Mouse (Mus musculus): ENCODE measurements at regions not wholly inside any gene's neighbourhood (a gene's known extent, or its start where the extent isn't known, plus 50 kb on each side); places are given as distances from the start of the nearest gene placed in this dataset.
A peak's percentile ranks its signal among the peaks of the same experiment; 100 is the strongest.

DNA sequence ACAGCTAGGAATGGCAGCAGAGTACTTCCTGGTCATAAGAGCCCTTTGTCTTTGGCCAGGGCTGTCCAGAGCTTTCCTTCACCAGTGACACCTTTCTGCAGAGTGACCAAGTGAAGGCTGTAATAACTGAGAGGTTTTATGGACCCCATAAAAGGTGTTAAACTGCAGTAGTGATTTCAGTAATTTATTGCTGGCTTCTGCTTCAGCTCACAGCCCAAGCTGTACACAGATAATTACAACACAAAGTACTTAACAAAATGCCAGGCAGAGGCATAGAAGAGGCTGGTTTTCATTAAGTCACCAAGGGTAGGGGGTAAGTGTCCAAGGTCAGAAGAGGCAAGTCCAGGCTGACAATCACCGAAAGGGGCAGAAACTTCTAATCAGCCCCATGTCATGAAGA, 83.8 kb downstream of the Eif4e start:
- no peaks in the 10 kb centered on the region for H3K36me3 ChIP-seq (ENCODE audit: control insufficient read depth, insufficient read depth, low read length)
- H3K27ac ChIP-seq (ENCODE audit: low read depth, low read length) = no peak overlapping the region
- no peak overlapping the region for H3K4me3 ChIP-seq (ENCODE audit: low read depth, low read length)
- H3K9me3 ChIP-seq (ENCODE audit: control insufficient read depth, low read length) = no peaks in the 10 kb centered on the region
- DNase-seq (ENCODE audit: low spot score) = no peak
- peaks cover 19% of the 10 kb centered on the region for H3K4me1 ChIP-seq (replicated peaks; ENCODE audit: control insufficient read depth, insufficient read depth, low read length)
- H3K27me3 ChIP-seq (replicated peaks; ENCODE audit: control insufficient read depth, insufficient read depth, low read length) = no peaks in the 10 kb centered on the region
- H3K4me2 ChIP-seq = no peak overlapping the region
- 75% methylated on average over 1 of the region's 1 CpGs for WGBS
- no peak for ATAC-seq (replicated peaks; ENCODE audit: low FRiP score)
- H3K9ac ChIP-seq (ENCODE audit: low read depth, low read length) = no peak overlapping the region

DNA sequence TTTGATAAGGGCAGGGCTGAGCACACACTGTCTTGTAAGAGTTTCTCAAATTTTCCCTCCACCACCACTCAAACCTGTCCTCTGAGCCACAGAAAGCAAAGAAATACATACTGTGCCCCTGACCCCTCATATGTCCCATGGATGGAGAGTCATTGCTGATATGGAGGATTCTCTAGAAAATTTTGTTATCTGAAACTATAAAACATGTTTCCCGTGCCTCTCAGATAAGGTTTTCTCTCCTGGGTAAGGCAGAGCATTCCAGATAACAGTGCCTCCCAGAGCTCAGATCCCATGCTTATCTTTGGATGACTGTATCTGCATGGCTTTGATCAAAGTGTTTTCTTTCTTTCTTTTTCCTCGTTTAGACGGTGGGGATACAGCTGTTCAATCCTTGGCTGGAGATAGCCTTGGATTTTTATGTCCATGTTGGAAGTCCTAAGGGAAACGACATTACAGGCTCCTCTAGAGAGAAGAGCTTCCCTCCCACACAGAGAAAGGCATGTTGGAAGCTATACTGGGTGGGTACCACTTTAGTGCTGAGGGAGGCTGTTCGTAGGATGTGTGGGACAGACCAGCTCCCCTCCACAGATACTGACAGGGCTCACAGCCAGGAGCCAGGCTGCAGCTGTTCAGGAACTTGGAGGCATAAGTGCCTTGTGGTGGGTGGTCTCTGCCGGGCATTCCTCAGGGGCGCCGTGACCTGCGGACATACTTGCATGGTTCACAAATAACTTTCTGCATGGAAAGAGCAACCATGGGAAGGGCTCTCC, 87.1 kb downstream of the Eif4e start:
- Histone ChIP-seq H3K27me3 (replicated peaks; ENCODE audit: control insufficient read depth, insufficient read depth, low read length) (no peaks in the 10 kb centered on the region), H3K9ac (ENCODE audit: low read depth, low read length) (no peak overlapping the region), H3K9me3 (ENCODE audit: control insufficient read depth, low read length) (no peaks in the 10 kb centered on the region), H3K4me2 (peak overlapping the region; percentile 54), H3K4me1 (replicated peaks; ENCODE audit: control insufficient read depth, insufficient read depth, low read length) (peaks cover 19% of the 10 kb centered on the region), H3K4me3 (ENCODE audit: low read depth, low read length) (peak overlapping the region; percentile 20; the same call in 1 of the 2 replicates), H3K36me3 (ENCODE audit: control insufficient read depth, insufficient read depth, low read length) (no peaks in the 10 kb centered on the region), H3K27ac (ENCODE audit: low read depth, low read length) (peak overlapping the region; percentile 54)
- WGBS = 37% methylated on average over 9 of the region's 9 CpGs
- DNase-seq (ENCODE audit: low spot score) (peak; percentile 40), ATAC-seq (replicated peaks; ENCODE audit: low FRiP score) (peak; percentile 92)

DNA sequence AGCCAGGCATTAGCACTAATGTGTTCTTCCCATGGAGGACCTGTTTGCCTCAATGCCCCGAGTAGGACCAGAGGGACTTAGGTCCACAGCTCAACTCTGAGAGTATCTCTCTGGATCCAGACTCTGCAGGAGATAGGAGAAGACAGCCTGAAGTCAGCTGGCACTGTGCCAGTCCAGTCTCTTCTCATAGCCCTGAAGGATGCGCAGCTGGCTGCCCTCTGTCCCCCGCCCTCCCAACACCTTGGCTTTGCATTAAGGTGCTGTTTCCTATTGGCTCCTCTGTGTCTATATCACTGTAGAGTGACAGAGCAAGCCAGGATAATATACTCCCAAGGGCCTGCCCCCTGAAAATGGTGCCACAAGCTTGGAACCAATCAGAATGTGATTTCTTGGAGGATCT, 87.7 kb downstream of the Eif4e start:
- no peak overlapping the region for H3K9ac ChIP-seq (ENCODE audit: low read depth, low read length)
- H3K27ac ChIP-seq (ENCODE audit: low read depth, low read length) = peak overlapping the region; percentile 41; the same call in 1 of the 2 replicates
- no peak overlapping the region for H3K4me3 ChIP-seq (ENCODE audit: low read depth, low read length)
- peaks cover 19% of the 10 kb centered on the region for H3K4me1 ChIP-seq (replicated peaks; ENCODE audit: control insufficient read depth, insufficient read depth, low read length)
- ATAC-seq (replicated peaks; ENCODE audit: low FRiP score) = peak; percentile 30
- H3K4me2 ChIP-seq = peak overlapping the region; percentile 54
- H3K36me3 ChIP-seq (ENCODE audit: control insufficient read depth, insufficient read depth, low read length) = no peaks in the 10 kb centered on the region
- DNase-seq (ENCODE audit: low spot score) = no peak
- H3K27me3 ChIP-seq (replicated peaks; ENCODE audit: control insufficient read depth, insufficient read depth, low read length) = no peaks in the 10 kb centered on the region
- H3K9me3 ChIP-seq (ENCODE audit: control insufficient read depth, low read length) = no peaks in the 10 kb centered on the region
- WGBS = 75% methylated on average over 3 of the region's 3 CpGs

DNA sequence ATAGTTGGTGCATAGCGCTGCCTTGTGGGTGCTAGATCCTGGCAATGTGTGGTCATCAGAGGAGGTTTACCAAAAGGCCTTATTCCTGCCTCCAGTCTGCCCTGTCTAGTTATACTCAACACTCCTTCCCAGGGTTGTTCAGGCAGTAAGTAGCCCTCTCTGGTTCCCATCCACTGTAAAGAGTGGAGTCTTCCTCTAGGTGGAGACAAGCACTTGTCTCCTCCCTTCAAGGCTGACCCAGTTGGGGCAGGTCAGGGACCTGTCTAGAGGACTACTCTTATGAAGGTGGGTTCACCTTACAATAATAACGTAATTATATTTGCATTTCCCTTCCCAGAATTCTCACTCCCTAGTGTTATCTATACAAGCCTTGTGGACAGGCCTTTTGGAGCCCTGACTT, 88.9 kb downstream of the Eif4e start:
- Histone ChIP-seq H3K4me3 (ENCODE audit: low read depth, low read length) (no peak overlapping the region), H3K4me1 (replicated peaks; ENCODE audit: control insufficient read depth, insufficient read depth, low read length) (peaks cover 19% of the 10 kb centered on the region), H3K9ac (ENCODE audit: low read depth, low read length) (no peak overlapping the region), H3K27me3 (replicated peaks; ENCODE audit: control insufficient read depth, insufficient read depth, low read length) (no peaks in the 10 kb centered on the region), H3K4me2 (no peak overlapping the region), H3K9me3 (ENCODE audit: control insufficient read depth, low read length) (no peaks in the 10 kb centered on the region), H3K27ac (ENCODE audit: low read depth, low read length) (no peak overlapping the region), H3K36me3 (ENCODE audit: control insufficient read depth, insufficient read depth, low read length) (no peaks in the 10 kb centered on the region)
- WGBS = 79% methylated on average over 2 of the region's 2 CpGs
- ATAC-seq (replicated peaks; ENCODE audit: low FRiP score) = no peak
- DNase-seq (ENCODE audit: low spot score) = no peak

DNA sequence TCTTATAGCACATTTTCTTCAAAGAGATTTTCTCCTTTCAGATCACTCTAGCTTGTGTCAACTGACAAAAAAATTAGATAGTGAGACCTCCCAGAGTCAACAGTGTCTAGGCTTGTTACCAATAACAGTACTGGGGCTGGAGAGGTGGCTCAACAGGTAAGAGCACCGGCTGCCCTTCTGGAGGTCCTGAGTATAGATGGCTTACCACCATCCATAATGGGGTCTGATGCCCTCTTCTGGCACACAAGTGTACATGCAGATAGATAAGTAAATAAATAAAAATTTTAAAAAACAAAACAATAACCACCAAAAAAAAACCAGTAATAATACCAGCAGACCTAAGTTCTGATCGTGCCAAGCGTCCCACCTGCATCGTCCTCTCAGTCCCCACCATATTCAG, 94.3 kb downstream of the Eif4e start:
- DNase-seq (ENCODE audit: low spot score) (no peak), ATAC-seq (replicated peaks; ENCODE audit: low FRiP score) (no peak; the same call in 1 of the 2 replicates)
- 76% methylated on average over 4 of the region's 4 CpGs for WGBS
- no peaks in the 10 kb centered on the region for H3K27me3 ChIP-seq (replicated peaks; ENCODE audit: control insufficient read depth, insufficient read depth, low read length)
- no peak overlapping the region for H3K27ac ChIP-seq (ENCODE audit: low read depth, low read length)
- H3K4me3 ChIP-seq (ENCODE audit: low read depth, low read length) = no peak overlapping the region
- H3K9ac ChIP-seq (ENCODE audit: low read depth, low read length) = no peak overlapping the region
- H3K36me3 ChIP-seq (ENCODE audit: control insufficient read depth, insufficient read depth, low read length) = no peaks in the 10 kb centered on the region
- no peaks in the 10 kb centered on the region for H3K4me1 ChIP-seq (replicated peaks; ENCODE audit: control insufficient read depth, insufficient read depth, low read length)
- H3K4me2 ChIP-seq = no peak overlapping the region
- H3K9me3 ChIP-seq (ENCODE audit: control insufficient read depth, low read length) = no peaks in the 10 kb centered on the region

DNA sequence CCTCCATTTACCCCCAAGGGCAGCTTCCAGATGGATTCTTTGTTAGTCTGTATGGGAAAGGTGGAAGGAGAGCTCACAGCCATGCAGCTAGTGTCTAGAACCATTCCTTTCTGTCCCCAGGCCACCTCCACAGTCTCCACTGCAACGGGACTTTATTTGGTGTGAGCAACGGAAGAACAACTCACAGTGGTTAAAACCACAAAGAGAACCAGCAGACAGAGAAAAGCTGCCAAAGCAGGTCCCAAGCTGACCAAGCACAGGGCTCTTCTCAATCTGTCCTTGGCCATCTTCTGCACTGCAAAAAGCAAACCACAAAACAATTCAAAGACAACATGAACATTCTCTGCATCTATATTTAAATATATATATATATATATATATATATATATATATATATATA, 98.1 kb downstream of the Eif4e start:
- Histone ChIP-seq H3K4me3 (ENCODE audit: low read depth, low read length) (no peak overlapping the region), H3K4me2 (no peak overlapping the region), H3K9ac (ENCODE audit: low read depth, low read length) (no peak overlapping the region), H3K36me3 (ENCODE audit: control insufficient read depth, insufficient read depth, low read length) (no peaks in the 10 kb centered on the region), H3K27ac (ENCODE audit: low read depth, low read length) (no peak overlapping the region), H3K4me1 (replicated peaks; ENCODE audit: control insufficient read depth, insufficient read depth, low read length) (no peaks in the 10 kb centered on the region), H3K27me3 (replicated peaks; ENCODE audit: control insufficient read depth, insufficient read depth, low read length) (no peaks in the 10 kb centered on the region), H3K9me3 (ENCODE audit: control insufficient read depth, low read length) (no peaks in the 10 kb centered on the region)
- ATAC-seq (replicated peaks; ENCODE audit: low FRiP score) = no peak
- WGBS = 76% methylated on average over 2 of the region's 2 CpGs
- DNase-seq (ENCODE audit: low spot score) = no peak

DNA sequence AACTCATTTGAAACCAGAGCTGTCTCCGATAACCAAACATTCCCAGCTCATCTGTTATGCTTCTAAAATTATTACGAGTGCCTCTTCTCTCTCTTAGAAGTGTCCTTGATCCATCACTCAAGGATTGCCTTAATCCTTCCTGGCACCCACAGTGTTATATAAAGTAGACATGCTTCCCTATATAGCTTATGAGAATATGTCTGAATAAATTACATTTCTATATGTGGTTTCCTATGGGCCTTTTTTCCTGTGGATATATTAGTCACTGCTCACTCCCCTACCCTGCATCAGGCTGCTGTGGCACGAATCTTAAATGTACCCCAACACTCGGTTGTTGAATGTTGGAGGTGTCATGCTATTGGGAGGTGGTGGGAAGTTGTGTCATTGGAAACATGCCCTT, 100.3 kb downstream of the Eif4e start:
- DNase-seq (ENCODE audit: low spot score) = no peak
- Histone ChIP-seq H3K9me3 (ENCODE audit: control insufficient read depth, low read length) (no peaks in the 10 kb centered on the region), H3K4me1 (replicated peaks; ENCODE audit: control insufficient read depth, insufficient read depth, low read length) (no peaks in the 10 kb centered on the region), H3K36me3 (ENCODE audit: control insufficient read depth, insufficient read depth, low read length) (no peaks in the 10 kb centered on the region), H3K27me3 (replicated peaks; ENCODE audit: control insufficient read depth, insufficient read depth, low read length) (no peaks in the 10 kb centered on the region), H3K27ac (ENCODE audit: low read depth, low read length) (no peak overlapping the region), H3K4me2 (no peak overlapping the region), H3K9ac (ENCODE audit: low read depth, low read length) (no peak overlapping the region), H3K4me3 (ENCODE audit: low read depth, low read length) (no peak overlapping the region)
- no peak for ATAC-seq (replicated peaks; ENCODE audit: low FRiP score)
- WGBS = 78% methylated on average over 4 of the region's 4 CpGs

DNA sequence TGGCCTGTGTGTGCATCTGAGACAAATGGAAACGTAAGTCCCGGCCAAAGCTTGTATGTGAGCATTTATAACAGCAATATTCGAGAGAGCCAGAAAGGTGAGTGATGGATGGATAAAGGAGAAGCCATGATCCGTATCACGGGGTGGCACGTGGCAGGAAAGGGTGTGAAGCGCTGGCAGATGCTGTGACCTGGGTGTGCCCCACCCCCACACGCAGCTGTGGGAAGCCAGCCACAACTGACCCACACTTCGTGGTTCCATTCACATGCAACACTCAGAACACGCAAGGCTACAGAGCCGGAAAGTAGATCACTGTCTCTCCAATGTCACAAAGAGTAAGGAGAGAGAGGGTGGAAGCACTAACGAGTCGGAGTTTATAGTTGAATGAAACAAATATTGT, 104.3 kb downstream of the Eif4e start:
- Histone ChIP-seq H3K36me3 (ENCODE audit: control insufficient read depth, insufficient read depth, low read length) (no peaks in the 10 kb centered on the region), H3K4me1 (replicated peaks; ENCODE audit: control insufficient read depth, insufficient read depth, low read length) (no peaks in the 10 kb centered on the region), H3K4me3 (ENCODE audit: low read depth, low read length) (no peak overlapping the region), H3K4me2 (no peak overlapping the region), H3K9ac (ENCODE audit: low read depth, low read length) (no peak overlapping the region), H3K27ac (ENCODE audit: low read depth, low read length) (no peak overlapping the region), H3K27me3 (replicated peaks; ENCODE audit: control insufficient read depth, insufficient read depth, low read length) (no peaks in the 10 kb centered on the region), H3K9me3 (ENCODE audit: control insufficient read depth, low read length) (no peaks in the 10 kb centered on the region)
- DNase-seq (ENCODE audit: low spot score) (no peak), ATAC-seq (replicated peaks; ENCODE audit: low FRiP score) (no peak)
- 81% methylated on average over 13 of the region's 13 CpGs for WGBS

DNA sequence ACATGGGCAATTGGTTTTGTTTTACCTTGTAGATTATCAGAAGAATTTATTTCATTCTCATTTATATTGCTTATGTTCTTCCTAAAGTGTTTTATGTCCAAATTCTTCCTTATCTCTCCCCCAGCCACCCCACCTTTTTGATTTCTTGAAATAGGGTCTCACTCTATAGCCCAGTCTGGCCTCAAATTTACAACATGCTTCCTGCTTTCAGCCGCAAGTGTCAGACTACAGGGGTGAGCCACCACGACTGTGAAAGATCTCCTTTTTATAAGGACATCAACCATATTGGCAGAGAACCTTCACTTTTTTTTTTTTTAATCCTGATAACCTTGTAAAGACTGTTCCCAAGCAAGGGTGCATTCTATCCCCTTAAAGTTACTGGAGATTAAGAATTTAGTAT, 106.1 kb downstream of the Eif4e start:
- Histone ChIP-seq H3K9ac (ENCODE audit: low read depth, low read length) (no peak overlapping the region), H3K9me3 (ENCODE audit: control insufficient read depth, low read length) (no peaks in the 10 kb centered on the region), H3K27ac (ENCODE audit: low read depth, low read length) (no peak overlapping the region), H3K4me2 (no peak overlapping the region), H3K4me3 (ENCODE audit: low read depth, low read length) (no peak overlapping the region), H3K4me1 (replicated peaks; ENCODE audit: control insufficient read depth, insufficient read depth, low read length) (no peaks in the 10 kb centered on the region), H3K27me3 (replicated peaks; ENCODE audit: control insufficient read depth, insufficient read depth, low read length) (no peaks in the 10 kb centered on the region), H3K36me3 (ENCODE audit: control insufficient read depth, insufficient read depth, low read length) (no peaks in the 10 kb centered on the region)
- no peak for ATAC-seq (replicated peaks; ENCODE audit: low FRiP score)
- 65% methylated on average over 2 of the region's 2 CpGs for WGBS
- DNase-seq (ENCODE audit: low spot score) = no peak
